Mouse (Mus musculus) olfactory bulb, adult 2 months (tissue): ENCODE measurements at regions not wholly inside any gene's neighbourhood (a gene's known extent, or its start where the extent isn't known, plus 50 kb on each side); places are given as distances from the start of the nearest gene placed in this dataset.
A peak's percentile ranks its signal among the peaks of the same experiment; 100 is the strongest.

Source experiments
- H3K27ac ChIP-seq: fragments of 200-500 bp; 2 replicates; pipeline ENCODE4 v1.5.1; 2012; ENCODE audit warnings: low read depth, low read length; ENCODE audit not compliant: insufficient read depth
- H3K4me1 ChIP-seq: fragments of 200-500 bp; 2 replicates; pipeline ENCODE4 v1.6.1; 2012; ENCODE audit warnings: low read length; ENCODE audit not compliant: control insufficient read depth, insufficient read depth
- H3K4me3 ChIP-seq: fragments of 200-500 bp; 2 replicates; pipeline ENCODE4 v1.5.1; 2012; ENCODE audit warnings: mild to moderate bottlenecking, low read depth, low read length, moderate library complexity; ENCODE audit not compliant: insufficient read depth
- CTCF ChIP-seq: fragments of 200-500 bp; IDR thresholded peaks from 2 replicates; pipeline ENCODE4 v1.5.1; 2012; ENCODE audit warnings: low read depth, mild to moderate bottlenecking, low read length, moderate library complexity; ENCODE audit not compliant: insufficient read depth
- POLR2A ChIP-seq: fragments of 200-500 bp; IDR thresholded peaks from 2 replicates; pipeline ENCODE4 v1.6.1; 2012; ENCODE audit warnings: mild to moderate bottlenecking, low read depth, low read length, moderate library complexity; ENCODE audit not compliant: insufficient read depth
- WGBS: fragments of 180-500 bp; shearing (Covaris S2); methylation state at CpG from one replicate; pipeline ENCODE4 v1.1.7; 2018; 5-methylcytosine and 5-hydroxymethylcytosine counted together

DNA sequence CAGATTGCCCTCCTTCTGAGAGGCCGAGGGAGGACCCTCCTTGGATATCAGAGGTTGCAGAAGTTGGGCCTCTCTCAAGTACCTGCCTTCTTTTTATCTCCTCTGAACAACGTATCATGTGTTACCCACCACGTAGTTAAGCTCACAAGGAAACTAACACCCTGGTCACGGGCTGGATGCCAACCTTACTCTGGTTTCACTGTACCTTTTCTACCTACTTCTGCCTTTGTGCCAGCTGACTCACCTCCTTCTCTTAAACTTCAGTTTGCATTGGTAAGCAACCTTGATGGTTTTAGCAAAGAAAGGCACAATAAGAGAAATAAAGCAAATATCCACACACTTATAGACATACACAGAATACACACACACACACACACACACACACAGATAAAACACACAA lies 111.7 kb upstream of the Mtpn start:
- WGBS: 86% methylated on average over 4 of the region's 4 CpGs
- TF ChIP-seq CTCF (no peak), POLR2A (no peak)
- H3K4me3 ChIP-seq: no peak overlapping the region
- no peak overlapping the region for H3K27ac ChIP-seq
- H3K4me1 ChIP-seq: no peaks in the 10 kb centered on the region

DNA sequence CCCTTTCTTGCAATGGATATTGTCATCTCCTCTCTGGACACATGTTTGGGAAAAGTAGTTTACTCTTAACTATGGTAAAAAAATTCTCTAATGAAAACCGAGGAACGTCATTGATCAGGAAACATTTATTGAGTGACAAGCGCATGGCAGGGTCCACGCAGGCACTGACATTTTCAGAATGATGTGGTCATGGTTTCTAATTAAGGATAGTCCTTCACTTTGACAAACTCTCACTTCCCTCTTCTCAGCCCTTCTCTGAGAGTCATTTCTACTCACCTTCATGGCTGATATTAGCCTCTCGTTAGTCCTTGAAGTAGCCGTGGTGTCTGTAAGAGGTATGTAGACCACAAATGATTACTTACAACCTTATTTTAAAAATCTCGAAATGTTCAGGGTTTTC lies 105.5 kb upstream of the Mtpn start:
- Histone ChIP-seq H3K4me1 (no peaks in the 10 kb centered on the region), H3K27ac (no peak overlapping the region), H3K4me3 (no peak overlapping the region)
- TF ChIP-seq POLR2A: no peak
- no peak for TF ChIP-seq CTCF
- 94% methylated on average over 7 of the region's 7 CpGs for WGBS

- Histone ChIP-seq H3K27ac (no peak overlapping the region), H3K4me3 (no peak overlapping the region), H3K4me1 (no peaks in the 10 kb centered on the region)
- TF ChIP-seq CTCF: no peak
- no peak for TF ChIP-seq POLR2A
These were observed 101.0 kb upstream of the Mtpn start for GRCm38 (mm10) chr6:35640672-35641071.

- Histone ChIP-seq H3K4me1 (no peaks in the 10 kb centered on the region), H3K27ac (no peak overlapping the region), H3K4me3 (no peak overlapping the region)
- TF ChIP-seq POLR2A (no peak), CTCF (no peak)
- 54% methylated on average over 2 of the region's 2 CpGs for WGBS
These were observed 68.6 kb upstream of the Mtpn start for GRCm38 (mm10) chr6:35608336-35608735.

- no peak overlapping the region for H3K4me3 ChIP-seq
- H3K27ac ChIP-seq: no peak overlapping the region
- no peak for TF ChIP-seq CTCF
- no peak for TF ChIP-seq POLR2A
- WGBS: 66% methylated on average over 3 of the region's 3 CpGs
- no peaks in the 10 kb centered on the region for H3K4me1 ChIP-seq
These were observed 65.4 kb upstream of the Mtpn start for GRCm38 (mm10) chr6:35605100-35605499.

DNA sequence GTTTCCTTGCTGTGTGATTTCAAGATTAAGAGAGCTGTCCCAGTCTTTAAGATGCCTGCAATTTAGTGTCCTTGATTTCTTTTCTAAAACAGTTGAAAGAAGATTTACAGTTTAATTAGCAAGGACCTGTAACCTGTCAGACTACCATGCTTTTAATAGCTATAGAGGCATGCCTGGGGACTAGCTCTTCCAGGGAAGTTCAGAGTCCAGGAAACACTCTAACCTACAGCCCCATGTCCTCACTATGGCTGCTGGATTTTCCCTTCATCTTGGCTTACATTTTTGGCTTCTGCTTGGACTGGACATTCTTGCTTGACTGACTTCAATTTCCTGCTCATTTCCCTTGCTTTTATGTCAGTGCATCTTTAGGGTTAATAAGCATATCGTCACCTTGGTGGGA lies 61.7 kb upstream of the Mtpn start:
- TF ChIP-seq POLR2A (no peak), CTCF (no peak)
- H3K4me3 ChIP-seq: no peak overlapping the region
- 90% methylated on average over 1 of the region's 1 CpGs for WGBS
- H3K27ac ChIP-seq: peak overlapping the region; percentile 37
- H3K4me1 ChIP-seq: peaks cover 5% of the 10 kb centered on the region; the same call in 1 of the 2 replicates

DNA sequence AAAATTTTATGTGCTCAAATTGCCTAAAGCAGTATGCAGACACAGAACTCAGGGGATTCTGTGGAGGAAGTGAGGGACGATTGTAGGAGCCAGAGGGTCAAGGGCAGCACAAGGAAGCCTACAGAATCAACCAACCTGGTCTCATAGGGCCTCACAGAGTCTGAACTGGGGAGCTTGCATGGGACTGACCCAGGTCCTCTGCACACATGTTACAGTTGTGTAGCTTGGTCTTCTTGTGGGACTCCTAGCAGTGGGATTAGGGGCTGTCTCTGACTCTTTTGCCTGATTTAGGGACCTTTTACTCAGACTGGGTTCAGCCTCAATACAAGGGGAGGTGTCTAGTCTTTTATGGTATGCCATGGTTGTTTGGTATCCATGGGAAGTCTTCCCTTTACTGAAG lies 60.2 kb upstream of the Mtpn start:
- WGBS: 87% methylated on average over 1 of the region's 1 CpGs
- peaks cover 5% of the 10 kb centered on the region; the same call in 1 of the 2 replicates for H3K4me1 ChIP-seq
- peak overlapping the region; percentile 40; the same call in 1 of the 2 replicates for H3K27ac ChIP-seq
- H3K4me3 ChIP-seq: no peak overlapping the region
- TF ChIP-seq POLR2A (no peak), CTCF (no peak)

GRCm38 (mm10) chr6:35598406-35599185 lies 58.9 kb upstream of the Mtpn start:
- 20% methylated on average over 12 of the region's 12 CpGs for WGBS
- Histone ChIP-seq H3K27ac (peak overlapping the region; percentile 70), H3K4me1 (peaks cover 5% of the 10 kb centered on the region; the same call in 1 of the 2 replicates), H3K4me3 (no peak overlapping the region)
- TF ChIP-seq POLR2A: no peak
- TF ChIP-seq CTCF: no peak

- TF ChIP-seq POLR2A: no peak
- no peak for TF ChIP-seq CTCF
- H3K4me3 ChIP-seq: no peak overlapping the region
- WGBS: 94% methylated on average over 2 of the region's 2 CpGs
- no peak overlapping the region for H3K27ac ChIP-seq
- H3K4me1 ChIP-seq: peaks cover 5% of the 10 kb centered on the region; the same call in 1 of the 2 replicates
These were observed 55.3 kb upstream of the Mtpn start for GRCm38 (mm10) chr6:35595012-35595411.
